In the genomic region with DNA sequence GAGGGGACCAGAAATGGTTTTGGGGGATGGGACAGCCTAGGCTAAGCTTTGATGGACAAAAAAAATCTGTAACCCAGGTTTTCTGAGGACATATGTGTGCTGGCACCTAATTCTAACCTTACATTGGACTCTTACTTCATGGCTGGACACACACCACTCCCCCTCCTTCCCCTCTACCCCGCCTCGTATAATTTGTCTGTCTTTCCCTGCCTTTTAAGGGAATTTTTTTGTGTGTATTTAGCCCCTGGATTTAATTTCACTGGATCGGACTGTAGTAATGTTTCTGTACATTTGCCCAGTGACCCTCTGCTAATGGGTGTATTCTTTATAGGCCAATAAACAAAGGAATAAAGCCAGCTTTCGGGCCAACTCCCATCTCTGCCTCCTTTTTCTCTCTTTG, we compare ENCODE assay signal across 27 mouse cellular contexts. TPM values are rescaled to one million over a fixed set of nuclear protein-coding genes. Genes with fewer than 3 reads are reported as not detected.
"Had no signal": no experiment of that assay in that cellular context is flagged by ENCODE, and none has a peak within 500 bp of the region (broad histone marks: within the 10 kb centered on the region; RNA-seq: fewer than 3 reads in every experiment).

No protein-coding gene starts in this region.

- H3K9ac ChIP-seq: liver, embryonic 13.5 days; liver, embryonic 15.5 days; liver, postnatal 0 days; lung, embryonic 14.5 days; midbrain, embryonic 13.5 days; midbrain, embryonic 15.5 days; neural tube, embryonic 12.5 days; stomach, embryonic 15.5 days had no signal

- H3K4me2 ChIP-seq: liver, embryonic 13.5 days; liver, embryonic 15.5 days; lung, embryonic 14.5 days; midbrain, embryonic 11.5 days; midbrain, embryonic 13.5 days; midbrain, embryonic 15.5 days; neural tube, embryonic 12.5 days; stomach, embryonic 15.5 days had no signal

- H3K36me3 ChIP-seq: liver, embryonic 13.5 days; liver, embryonic 15.5 days; midbrain, embryonic 13.5 days; midbrain, embryonic 15.5 days; neural tube, embryonic 12.5 days; stomach, embryonic 15.5 days had no signal

- H3K9me3 ChIP-seq: liver, embryonic 13.5 days; liver, embryonic 15.5 days; megakaryocyte, embryonic 14.5 days; midbrain, embryonic 13.5 days; midbrain, embryonic 15.5 days; neural tube, embryonic 12.5 days; stomach, embryonic 15.5 days had no signal

- DNase-seq: liver, embryonic 13.5 days; liver, postnatal 0 days; lung, embryonic 14.5 days; lung, postnatal 14 days; lung, postnatal 36 days; retina, postnatal 1 day; right cerebral cortex, adult 18-20 months; right cerebral cortex, postnatal 25 days; right cerebral cortex, postnatal 4 days; spleen, adult 18-20 months; thymus, adult 2 months; thymus, postnatal 25 days; thymus, postnatal 4 days had no signal

- H3K4me3 ChIP-seq: liver, embryonic 13.5 days; liver, embryonic 15.5 days; megakaryocyte, embryonic 14.5 days; midbrain, embryonic 13.5 days; midbrain, embryonic 15.5 days; neural tube, embryonic 12.5 days; stomach, embryonic 15.5 days had no signal

- H3K27ac ChIP-seq: liver, embryonic 13.5 days; liver, embryonic 15.5 days; macrophage; midbrain, embryonic 13.5 days; midbrain, embryonic 15.5 days; neural tube, embryonic 12.5 days; stomach, embryonic 15.5 days had no signal

- H3K4me1 ChIP-seq: liver, embryonic 13.5 days; liver, embryonic 15.5 days; megakaryocyte, embryonic 14.5 days; midbrain, embryonic 13.5 days; midbrain, embryonic 15.5 days; neural tube, embryonic 12.5 days; stomach, embryonic 15.5 days had no signal

- H3K27me3 ChIP-seq: liver, embryonic 13.5 days; midbrain, embryonic 13.5 days; midbrain, embryonic 15.5 days; neural tube, embryonic 12.5 days; stomach, embryonic 15.5 days had no signal

- ATAC-seq: liver, postnatal 0 days; midbrain, embryonic 13.5 days; midbrain, embryonic 15.5 days had no signal

RNA-seq across cellular contexts. Expression of a gene that starts 0.6 kb away (rescaled TPM):
- total RNA-seq: megakaryocyte progenitor cell, adult 5-6 weeks; monocyte, adult 5-6 weeks; neutrophil, adult 5-6 weeks had no signal
- polyA plus RNA-seq: macrophage had no signal

RNA-seq across cellular contexts. Expression of a gene that starts 6.5 kb away (rescaled TPM):
- total RNA-seq: megakaryocyte progenitor cell, adult 5-6 weeks; monocyte, adult 5-6 weeks had no signal
- polyA plus RNA-seq: liver, postnatal 0 days; macrophage; small intestine, adult 2 months had no signal

RNA-seq across cellular contexts. Expression of a gene that starts 48.6 kb away (rescaled TPM):
- total RNA-seq: megakaryocyte progenitor cell, adult 5-6 weeks; monocyte, adult 5-6 weeks had no signal
- polyA plus RNA-seq: liver, embryonic 13.5 days; liver, embryonic 15.5 days; liver, postnatal 0 days; lung, embryonic 14.5 days; midbrain, embryonic 11.5 days; testis, adult 2 months; urinary bladder, adult 2 months had no signal
